Mouse (Mus musculus): ENCODE results near the gene Kank3.

The Kank3 gene

DNA sequence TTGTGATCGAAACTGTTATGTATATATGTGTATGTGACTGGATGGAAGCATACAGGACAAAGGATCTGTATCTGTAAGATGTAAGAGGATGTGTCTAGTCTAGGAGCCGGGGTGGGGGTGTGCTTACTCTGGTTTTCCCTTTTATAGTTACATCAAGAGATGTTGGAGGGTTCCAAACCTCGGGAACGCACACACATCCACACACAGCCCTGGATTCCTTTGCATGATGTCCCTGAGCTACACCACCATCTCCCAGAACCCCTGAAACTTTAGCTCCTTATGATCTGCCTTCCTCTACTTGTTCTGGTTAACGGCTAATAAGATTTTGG lies 30.4 kb upstream of the Kank3 start:
- H3K36me3 ChIP-seq (ENCODE audit: insufficient read depth, low read length), result peaks cover 47% of the 10 kb centered on the region
- peaks cover 6% of the 10 kb centered on the region for H3K27me3 ChIP-seq (ENCODE audit: insufficient read depth, low read length)
- H3K4me3 ChIP-seq (replicated peaks; ENCODE audit: low read length), result peak overlapping the region; percentile 86
- no peak for TF ChIP-seq POU5F1 (IDR thresholded peaks at IDR 0.05; ENCODE audit: borderline replicate concordance, low read length)
- no peak for TF ChIP-seq CTCF (conservative IDR thresholded peaks at IDR 0.05; ENCODE audit: low read length)
- no peak for TF ChIP-seq NANOG (IDR thresholded peaks at IDR 0.05; ENCODE audit: borderline replicate concordance, low read length)
- no peaks in the 10 kb centered on the region for H3K9me3 ChIP-seq (ENCODE audit: low read length)
- H3K4me1 ChIP-seq (replicated peaks; ENCODE audit: low read depth, low read length), result peaks cover 46% of the 10 kb centered on the region

DNA sequence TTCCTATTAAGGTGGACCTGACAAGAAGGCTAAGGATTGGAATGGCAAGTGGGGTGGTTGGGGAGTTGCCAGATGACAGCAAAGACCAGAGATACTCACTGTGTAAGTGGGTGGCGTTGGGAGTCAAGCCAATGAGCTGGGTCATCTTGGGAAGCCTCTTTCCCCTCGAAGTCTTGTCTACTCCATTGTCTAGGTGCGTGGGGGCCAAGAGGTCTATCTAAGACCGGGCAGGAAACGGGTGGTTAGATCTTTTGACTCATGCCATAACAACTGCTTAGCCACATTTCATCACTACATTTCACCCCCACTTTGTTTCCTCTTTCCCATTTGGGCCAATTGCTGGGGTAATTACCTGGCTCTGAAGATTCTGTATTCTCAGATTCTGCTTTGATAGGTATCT lies 29.9 kb upstream of the Kank3 start:
- Histone ChIP-seq H3K36me3 (ENCODE audit: insufficient read depth, low read length) (peaks cover 42% of the 10 kb centered on the region), H3K4me3 (replicated peaks; ENCODE audit: low read length) (peak overlapping the region; percentile 86), H3K27me3 (ENCODE audit: insufficient read depth, low read length) (peaks cover 9% of the 10 kb centered on the region), H3K9me3 (ENCODE audit: low read length) (no peaks in the 10 kb centered on the region), H3K4me1 (replicated peaks; ENCODE audit: low read depth, low read length) (peaks cover 48% of the 10 kb centered on the region)
- TF ChIP-seq NANOG (IDR thresholded peaks at IDR 0.05; ENCODE audit: borderline replicate concordance, low read length) (no peak), CTCF (conservative IDR thresholded peaks at IDR 0.05; ENCODE audit: low read length) (no peak), POU5F1 (IDR thresholded peaks at IDR 0.05; ENCODE audit: borderline replicate concordance, low read length) (no peak)

DNA sequence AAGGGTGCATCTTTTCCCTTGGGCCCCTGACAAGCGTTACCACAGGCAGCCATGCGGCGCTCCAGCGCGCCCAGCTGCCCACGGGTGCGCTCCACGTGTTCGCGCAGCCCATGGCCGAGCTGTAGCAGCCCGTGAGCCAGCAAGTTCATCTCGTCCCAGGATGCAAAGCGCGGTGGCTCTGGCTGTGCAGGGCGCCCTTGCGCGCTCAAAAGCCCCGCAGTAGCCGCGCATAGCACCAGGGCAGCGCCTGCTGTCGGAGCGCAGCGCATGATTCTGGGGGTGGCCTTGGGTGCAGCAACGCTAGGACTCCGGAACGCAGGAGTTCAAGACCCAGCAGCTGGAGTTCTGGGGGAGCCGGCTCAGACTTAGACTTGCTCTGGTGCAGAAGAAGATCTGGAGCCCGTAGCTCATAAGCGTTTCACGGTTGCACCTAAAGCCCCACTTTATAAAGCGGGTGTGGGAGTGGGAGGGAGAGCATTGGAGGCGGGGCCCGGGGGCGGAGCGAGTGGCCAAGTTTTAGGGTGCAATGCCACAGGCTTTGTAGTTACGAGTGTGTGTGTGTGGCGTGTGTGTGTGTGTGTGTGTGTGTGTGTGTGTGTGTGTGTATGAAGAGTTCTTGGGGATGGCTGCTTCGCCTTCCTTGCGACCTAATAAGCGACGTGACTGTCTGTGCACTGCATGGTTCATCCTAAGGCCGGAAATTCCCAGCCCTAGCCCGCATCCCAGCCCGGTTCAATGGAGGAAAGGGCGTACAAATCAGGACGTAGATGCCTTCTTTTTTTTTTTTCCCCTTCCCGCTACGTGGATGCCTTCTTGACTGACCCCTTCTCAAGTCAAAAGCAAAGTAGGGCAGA lies 29.0 kb upstream of the Kank3 start, which contains the start of gene Angptl4:
TSS of gene Angptl4 (minus strand) at position 707 of the 854 bp plus-strand sequence.
- Histone ChIP-seq H3K4me3 (replicated peaks; ENCODE audit: low read length) (peak within 1 kb of the TSS; percentile 86), H3K27me3 (ENCODE audit: insufficient read depth, low read length) (peaks cover 9% of the 10 kb centered on the region), H3K4me1 (replicated peaks; ENCODE audit: low read depth, low read length) (peaks cover 54% of the 10 kb centered on the region), H3K9me3 (ENCODE audit: low read length) (no peaks in the 10 kb centered on the region), H3K36me3 (ENCODE audit: insufficient read depth, low read length) (peaks cover 33% of the 10 kb centered on the region)
- TF ChIP-seq NANOG (IDR thresholded peaks at IDR 0.05; ENCODE audit: borderline replicate concordance, low read length) (no peak), CTCF (conservative IDR thresholded peaks at IDR 0.05; ENCODE audit: low read length) (no peak), POU5F1 (IDR thresholded peaks at IDR 0.05; ENCODE audit: borderline replicate concordance, low read length) (no peak)

DNA sequence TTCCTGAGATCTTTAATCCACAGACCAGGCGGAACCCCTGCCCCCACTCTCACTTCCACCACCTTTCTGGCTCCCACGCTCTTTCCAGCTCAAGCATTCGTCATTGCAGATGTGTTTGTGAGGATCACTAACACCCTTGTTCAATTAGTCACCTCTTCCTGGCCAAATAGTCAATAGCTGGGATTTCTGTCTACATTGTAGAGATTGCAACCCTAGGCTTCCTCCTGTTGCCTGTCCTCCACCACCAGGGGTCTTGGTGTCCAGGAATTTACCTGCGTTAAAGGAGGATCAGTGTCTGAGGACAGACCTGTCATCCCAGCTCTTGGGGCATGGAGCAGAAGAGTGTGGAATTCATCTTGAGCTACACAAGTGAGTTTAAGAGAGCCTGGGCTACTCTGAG lies 28.3 kb upstream of the Kank3 start:
- Histone ChIP-seq H3K4me1 (replicated peaks; ENCODE audit: low read depth, low read length) (peaks cover 56% of the 10 kb centered on the region), H3K27me3 (ENCODE audit: insufficient read depth, low read length) (peaks cover 9% of the 10 kb centered on the region), H3K9me3 (ENCODE audit: low read length) (no peaks in the 10 kb centered on the region), H3K4me3 (replicated peaks; ENCODE audit: low read length) (peak overlapping the region; percentile 86), H3K36me3 (ENCODE audit: insufficient read depth, low read length) (peaks cover 26% of the 10 kb centered on the region)
- TF ChIP-seq POU5F1 (IDR thresholded peaks at IDR 0.05; ENCODE audit: borderline replicate concordance, low read length) (no peak), CTCF (conservative IDR thresholded peaks at IDR 0.05; ENCODE audit: low read length) (0 out of 2 replicates have a peak, but pooled peaks have one; percentile 14)

DNA sequence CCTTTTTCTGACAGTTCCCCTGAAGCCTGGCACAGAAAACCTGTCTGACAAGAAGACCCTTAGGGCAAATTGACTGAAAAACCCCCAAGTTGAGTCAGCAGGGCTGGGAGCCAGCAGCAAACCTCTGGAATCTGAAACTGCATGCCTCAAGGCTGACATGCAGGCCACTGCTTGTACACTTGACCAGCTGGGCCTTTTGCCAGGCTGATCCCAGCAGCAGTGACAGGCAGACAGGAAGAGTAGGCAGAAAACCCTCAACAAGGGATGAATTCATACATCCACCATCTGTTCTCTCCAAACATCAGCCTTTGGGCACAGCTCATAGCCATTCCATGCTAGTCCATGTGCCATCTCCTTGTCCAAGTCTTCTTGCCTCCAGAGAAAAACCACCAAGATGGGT lies 26.9 kb upstream of the Kank3 start:
- Histone ChIP-seq H3K4me1 (replicated peaks; ENCODE audit: low read depth, low read length) (peaks cover 53% of the 10 kb centered on the region), H3K36me3 (ENCODE audit: insufficient read depth, low read length) (peaks cover 12% of the 10 kb centered on the region), H3K27me3 (ENCODE audit: insufficient read depth, low read length) (peaks cover 9% of the 10 kb centered on the region), H3K9me3 (ENCODE audit: low read length) (no peaks in the 10 kb centered on the region), H3K4me3 (replicated peaks; ENCODE audit: low read length) (no peak overlapping the region)
- no peak for TF ChIP-seq NANOG (IDR thresholded peaks at IDR 0.05; ENCODE audit: borderline replicate concordance, low read length)
- TF ChIP-seq CTCF (conservative IDR thresholded peaks at IDR 0.05; ENCODE audit: low read length), result no peak
- no peak for TF ChIP-seq POU5F1 (IDR thresholded peaks at IDR 0.05; ENCODE audit: borderline replicate concordance, low read length)

DNA sequence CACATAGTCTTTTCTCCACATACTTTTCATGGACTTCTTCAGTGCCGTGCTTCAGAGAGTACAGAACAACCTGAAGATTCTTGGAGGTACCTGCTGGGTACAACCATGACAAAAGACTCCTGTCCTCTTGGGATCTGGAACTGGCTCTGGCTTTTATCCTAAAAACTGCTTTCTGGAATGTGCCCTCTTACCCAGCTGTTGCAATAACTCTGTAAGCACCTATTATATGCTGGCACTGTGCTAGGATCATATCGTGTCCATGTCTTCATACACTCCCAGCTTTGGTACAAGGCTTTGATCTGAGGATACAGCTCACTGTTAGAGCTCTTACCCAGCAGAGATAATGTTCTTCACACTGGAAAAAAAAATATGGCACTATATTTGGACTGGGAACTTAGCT lies 25.4 kb upstream of the Kank3 start:
- Histone ChIP-seq H3K4me1 (replicated peaks; ENCODE audit: low read depth, low read length) (peaks cover 38% of the 10 kb centered on the region), H3K36me3 (ENCODE audit: insufficient read depth, low read length) (no peaks in the 10 kb centered on the region), H3K4me3 (replicated peaks; ENCODE audit: low read length) (no peak overlapping the region), H3K27me3 (ENCODE audit: insufficient read depth, low read length) (peaks cover 9% of the 10 kb centered on the region), H3K9me3 (ENCODE audit: low read length) (no peaks in the 10 kb centered on the region)
- TF ChIP-seq CTCF (conservative IDR thresholded peaks at IDR 0.05; ENCODE audit: low read length), result no peak
- no peak for TF ChIP-seq POU5F1 (IDR thresholded peaks at IDR 0.05; ENCODE audit: borderline replicate concordance, low read length)
- TF ChIP-seq NANOG (IDR thresholded peaks at IDR 0.05; ENCODE audit: borderline replicate concordance, low read length), result no peak

DNA sequence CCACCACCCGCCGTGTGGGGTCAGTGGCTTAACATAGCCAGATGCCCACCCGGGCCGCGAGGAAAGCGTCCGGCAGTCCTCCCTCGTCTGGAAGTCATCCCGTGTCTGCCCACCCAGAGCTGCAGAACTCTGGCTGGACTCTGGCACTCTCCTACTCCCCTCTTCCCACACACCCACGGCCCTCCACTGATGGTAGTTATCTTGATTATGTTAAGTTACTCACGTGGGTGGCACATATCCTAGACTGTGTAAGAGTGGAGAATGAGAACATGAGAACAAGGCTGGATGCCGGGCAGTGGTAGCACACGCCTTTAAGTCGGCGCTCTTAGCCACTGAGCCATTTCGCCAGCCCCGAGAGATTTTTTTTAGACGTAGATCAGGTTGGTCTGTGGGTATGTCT lies 23.9 kb upstream of the Kank3 start:
- peaks cover 28% of the 10 kb centered on the region for H3K4me1 ChIP-seq (replicated peaks; ENCODE audit: low read depth, low read length)
- peak overlapping the region; percentile 62 for H3K4me3 ChIP-seq (replicated peaks; ENCODE audit: low read length)
- peaks cover 9% of the 10 kb centered on the region for H3K27me3 ChIP-seq (ENCODE audit: insufficient read depth, low read length)
- H3K9me3 ChIP-seq (ENCODE audit: low read length), result no peaks in the 10 kb centered on the region
- no peaks in the 10 kb centered on the region for H3K36me3 ChIP-seq (ENCODE audit: insufficient read depth, low read length)
- TF ChIP-seq POU5F1 (IDR thresholded peaks at IDR 0.05; ENCODE audit: borderline replicate concordance, low read length) (no peak), CTCF (conservative IDR thresholded peaks at IDR 0.05; ENCODE audit: low read length) (no peak), NANOG (IDR thresholded peaks at IDR 0.05; ENCODE audit: borderline replicate concordance, low read length) (no peak)

DNA sequence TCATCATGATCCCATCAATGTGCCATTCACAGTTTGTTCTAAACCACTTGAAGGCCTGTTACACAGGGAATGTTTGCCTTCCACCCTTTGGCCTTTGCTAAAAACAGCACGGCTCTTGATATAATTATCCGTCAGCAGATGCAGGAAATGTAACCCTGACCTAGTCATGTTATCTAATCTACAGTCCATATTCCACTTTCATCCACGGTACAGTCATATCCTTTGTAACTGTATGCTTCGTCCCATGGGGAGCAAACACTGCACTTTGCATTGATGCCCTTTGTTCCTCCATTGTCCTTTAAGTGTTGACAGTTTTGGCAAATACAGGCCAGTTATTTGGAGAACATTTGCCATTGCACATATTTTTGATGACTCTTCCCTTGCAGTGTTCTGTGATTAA lies 21.6 kb upstream of the Kank3 start:
- Histone ChIP-seq H3K4me1 (replicated peaks; ENCODE audit: low read depth, low read length) (peaks cover 10% of the 10 kb centered on the region), H3K27me3 (ENCODE audit: insufficient read depth, low read length) (peaks cover 6% of the 10 kb centered on the region), H3K9me3 (ENCODE audit: low read length) (no peaks in the 10 kb centered on the region), H3K4me3 (replicated peaks; ENCODE audit: low read length) (no peak overlapping the region), H3K36me3 (ENCODE audit: insufficient read depth, low read length) (no peaks in the 10 kb centered on the region)
- TF ChIP-seq POU5F1 (IDR thresholded peaks at IDR 0.05; ENCODE audit: borderline replicate concordance, low read length) (no peak), NANOG (IDR thresholded peaks at IDR 0.05; ENCODE audit: borderline replicate concordance, low read length) (no peak), CTCF (conservative IDR thresholded peaks at IDR 0.05; ENCODE audit: low read length) (no peak)

Data from E14TG2a.4 (cell line).